Mouse (Mus musculus) midbrain, embryonic 13.5 days (tissue): ENCODE measurements around the gene Vdr. TPM values are rescaled to one million over a fixed set of nuclear protein-coding genes. Genes with fewer than 3 reads are reported as not detected.
A peak's percentile ranks its signal among the peaks of the same experiment; 100 is the strongest.
"Not testable (repeated sequence)": the region's sequence is repeated elsewhere in the genome, so short reads cannot be mapped to it uniquely, and the experiment has no call there.

Source experiments
- ATAC-seq: fragments of 200-750 bp; cut with Nextera tagmentation; 2 replicates; pipeline ENCODE4 v1.8.0; 2017; ENCODE audit warnings: mild to moderate bottlenecking, moderate TSS enrichment, moderate library complexity
- H3K27ac ChIP-seq: fragments of 300-500 bp; sonication (generic); 2 replicates; pipeline ENCODE4 v1.5.1; 2015; ENCODE audit warnings: inconsistent platforms, mild to moderate bottlenecking, moderate library complexity
- H3K27me3 ChIP-seq: fragments of 300-500 bp; sonication (generic); 2 replicates; pipeline ENCODE4 v1.6.1; 2015; ENCODE audit warnings: mild to moderate bottlenecking, inconsistent platforms
- H3K36me3 ChIP-seq: fragments of 300-500 bp; sonication (generic); 2 replicates; pipeline ENCODE4 v1.6.1; 2015; ENCODE audit warnings: mild to moderate bottlenecking, inconsistent platforms
- H3K4me1 ChIP-seq: fragments of 300-500 bp; sonication (generic); replicated peaks from 2 replicates; pipeline ENCODE4 v1.6.1; 2015; ENCODE audit warnings: inconsistent platforms
- H3K4me2 ChIP-seq: fragments of 300-500 bp; sonication (generic); replicated peaks from 2 replicates; pipeline ENCODE4 v1.6.1; 2015; ENCODE audit warnings: moderate library complexity, mild to moderate bottlenecking, inconsistent platforms
- H3K4me3 ChIP-seq: fragments of 300-500 bp; sonication (generic); replicated peaks from 2 replicates; pipeline ENCODE4 v1.5.1; 2015; ENCODE audit warnings: mild to moderate bottlenecking, inconsistent platforms
- H3K9ac ChIP-seq: fragments of 300-500 bp; sonication (generic); replicated peaks from 2 replicates; pipeline ENCODE4 v1.6.1; 2015; ENCODE audit warnings: mild to moderate bottlenecking, inconsistent platforms
- H3K9me3 ChIP-seq: fragments of 300-500 bp; sonication (generic); 2 replicates; pipeline ENCODE4 v1.6.1; 2016; ENCODE audit warnings: mild to moderate bottlenecking, inconsistent platforms
- WGBS: fragments of 180-500 bp; shearing (Covaris S2); methylation state at CpG from one replicate; pipeline ENCODE4 v1.1.7; 2015; 5-methylcytosine and 5-hydroxymethylcytosine counted together
- polyA plus RNA-seq: library from polyadenylated mRNA; unstranded; fragments of >200 nt; fragmentation: Nextera tagmentation; extraction: Ambion mirVana; gene quantifications from 2 replicates; pipeline ENCODE4 v1.2.1, GENCODE M21; 2015

Gene Vdr
- polyA plus RNA-seq, 1 experiment from 2014 or later, result not detected

GRCm38 (mm10) chr15:97872161-97872560 is 38.3 kb downstream of the Vdr start:
- Histone ChIP-seq H3K36me3 (no peaks in the 10 kb centered on the region), H3K9me3 (no peaks in the 10 kb centered on the region), H3K4me1 (no peaks in the 10 kb centered on the region), H3K4me3 (no peak overlapping the region), H3K9ac (no peak overlapping the region), H3K27ac (no peak overlapping the region), H3K27me3 (no peaks in the 10 kb centered on the region), H3K4me2 (no peak overlapping the region)
- WGBS, result 95% methylated on average over 8 of the region's 8 CpGs
- no peak for ATAC-seq

DNA sequence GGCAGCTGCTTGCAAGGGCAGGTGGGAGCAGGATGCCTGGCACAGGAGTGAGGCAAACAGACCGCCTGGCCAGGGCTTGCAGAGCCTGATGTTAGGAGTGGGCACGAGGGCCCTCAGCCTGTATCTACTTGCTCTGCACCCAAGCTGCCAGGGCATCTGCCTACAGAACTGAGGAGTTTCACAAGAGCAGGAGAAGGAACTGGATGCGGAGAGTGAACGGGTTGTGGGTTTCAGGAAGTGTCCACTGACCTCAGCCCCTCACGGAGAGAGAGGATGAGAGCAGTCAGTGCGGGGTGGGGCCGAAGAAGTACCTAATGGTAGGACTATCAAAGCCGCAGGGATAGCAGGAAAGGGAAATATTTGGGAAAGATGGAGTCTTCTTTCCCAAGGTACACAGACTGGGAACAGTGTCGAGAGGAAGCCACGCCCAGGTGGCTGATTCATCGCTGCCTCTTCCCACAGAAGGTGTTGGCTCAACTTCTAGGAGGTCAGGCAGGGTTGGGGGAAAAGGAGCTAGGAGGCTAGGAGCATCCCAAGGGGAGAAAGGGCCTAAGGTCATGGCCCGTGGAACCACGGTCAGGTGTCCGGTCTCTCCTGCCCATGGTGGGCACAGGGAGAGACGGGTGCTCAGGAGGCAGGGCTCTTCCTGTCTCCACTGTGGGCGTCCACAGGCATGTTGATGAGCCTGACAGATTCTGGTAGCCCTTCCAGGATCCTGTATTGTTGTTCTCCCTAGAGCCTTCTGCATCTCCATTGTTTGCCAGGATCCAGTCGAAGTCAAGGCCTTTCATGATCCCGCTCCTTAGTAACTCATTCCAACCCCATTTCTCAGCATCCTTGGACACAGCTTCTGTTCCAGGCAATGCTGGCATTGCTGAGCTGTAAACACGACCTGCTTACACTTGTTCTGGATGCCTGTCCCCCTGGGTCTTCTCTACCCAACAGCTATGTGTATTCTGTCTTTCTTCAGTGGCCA is 39.1 kb downstream of the Vdr start:
- no peak overlapping the region for H3K27ac ChIP-seq
- H3K9ac ChIP-seq, result no peak overlapping the region
- no peaks in the 10 kb centered on the region for H3K4me1 ChIP-seq
- H3K27me3 ChIP-seq, result no peaks in the 10 kb centered on the region
- 88% methylated on average over 19 of the region's 19 CpGs for WGBS
- H3K9me3 ChIP-seq, result no peaks in the 10 kb centered on the region
- H3K36me3 ChIP-seq, result no peaks in the 10 kb centered on the region
- no peak for ATAC-seq
- H3K4me3 ChIP-seq, result no peak overlapping the region
- H3K4me2 ChIP-seq, result no peak overlapping the region

DNA sequence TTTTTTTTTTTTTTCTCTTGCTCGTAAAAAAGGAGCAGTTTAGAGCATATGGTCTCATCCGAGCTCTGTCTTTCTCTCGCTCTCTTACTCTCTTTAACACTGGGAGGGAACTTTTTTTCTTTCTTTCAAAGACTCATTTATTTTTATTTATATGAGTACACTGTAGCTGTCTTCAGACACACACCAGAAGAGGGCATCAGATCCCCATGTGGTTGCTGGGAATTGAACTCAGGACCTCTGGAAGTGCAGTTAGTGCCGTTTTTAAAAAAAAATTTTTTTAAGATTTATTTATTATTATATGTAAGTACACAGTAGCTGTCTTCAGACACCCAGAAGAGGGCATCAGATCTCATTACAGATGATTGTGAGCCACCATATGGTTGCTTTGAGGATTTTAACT is 40.3 kb downstream of the Vdr start:
- WGBS, result 80% methylated on average over 4 of the region's 4 CpGs
- H3K4me1 ChIP-seq, H3K9ac ChIP-seq, ATAC-seq, H3K27me3 ChIP-seq, H3K27ac ChIP-seq, H3K4me2 ChIP-seq, H3K4me3 ChIP-seq, H3K9me3 ChIP-seq, H3K36me3 ChIP-seq: not testable (repeated sequence)

DNA sequence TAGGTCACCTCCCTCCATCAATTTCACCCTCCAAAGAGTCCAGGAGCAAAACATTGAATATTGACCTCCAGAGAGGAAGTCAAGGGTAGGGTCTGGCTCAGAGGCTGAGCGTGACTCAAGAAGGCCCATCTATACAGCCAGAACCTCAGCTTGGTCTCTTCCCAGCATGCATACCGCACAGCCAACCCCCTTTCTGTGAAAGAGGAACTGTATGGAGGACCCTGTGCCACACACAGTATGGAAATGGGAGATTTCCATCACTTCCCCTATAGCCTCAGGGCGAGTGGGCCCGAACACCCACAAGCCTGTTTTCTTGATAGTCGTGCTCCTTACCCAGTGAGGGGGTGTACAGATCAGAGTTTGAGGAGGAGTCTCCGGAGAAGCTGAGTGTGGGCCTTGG is 41.4 kb downstream of the Vdr start:
- no peak overlapping the region for H3K9ac ChIP-seq
- no peak overlapping the region for H3K4me3 ChIP-seq
- no peak overlapping the region for H3K4me2 ChIP-seq
- H3K27me3 ChIP-seq, result no peaks in the 10 kb centered on the region
- H3K27ac ChIP-seq, result no peak overlapping the region
- ATAC-seq, result no peak
- H3K4me1 ChIP-seq, result no peaks in the 10 kb centered on the region
- no peaks in the 10 kb centered on the region for H3K9me3 ChIP-seq
- 91% methylated on average over 6 of the region's 6 CpGs for WGBS
- no peaks in the 10 kb centered on the region for H3K36me3 ChIP-seq

DNA sequence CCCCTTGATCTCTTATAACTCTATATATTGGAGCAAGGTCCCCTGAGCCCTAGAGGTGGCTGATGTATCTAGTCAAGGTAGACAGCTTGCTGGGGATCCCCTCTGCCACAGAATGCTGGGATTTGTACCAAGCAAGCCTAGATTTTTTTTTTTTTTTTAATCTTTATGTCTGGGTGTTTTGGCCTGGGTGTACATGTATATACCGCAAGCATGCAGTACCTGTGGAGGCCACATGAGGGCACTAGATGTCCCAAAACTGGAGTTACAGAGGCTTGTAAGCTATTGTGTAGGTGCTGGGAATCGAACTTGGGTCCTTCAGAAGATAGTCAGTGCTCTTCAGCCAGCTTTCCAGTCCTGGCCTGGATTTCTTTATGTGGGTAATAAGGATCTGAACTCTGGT is 44.4 kb downstream of the Vdr start:
- H3K4me1 ChIP-seq, result peaks cover 12% of the 10 kb centered on the region
- no peak overlapping the region for H3K4me3 ChIP-seq
- no peak overlapping the region for H3K4me2 ChIP-seq
- no peaks in the 10 kb centered on the region for H3K36me3 ChIP-seq
- 91% methylated on average over 2 of the region's 2 CpGs for WGBS
- no peaks in the 10 kb centered on the region for H3K9me3 ChIP-seq
- no peak overlapping the region for H3K9ac ChIP-seq
- ATAC-seq, result no peak
- H3K27ac ChIP-seq, result no peak overlapping the region
- no peaks in the 10 kb centered on the region for H3K27me3 ChIP-seq

- Histone ChIP-seq H3K9me3 (no peaks in the 10 kb centered on the region), H3K4me2 (no peak overlapping the region), H3K4me1 (peaks cover 12% of the 10 kb centered on the region), H3K9ac (no peak overlapping the region), H3K27ac (no peak overlapping the region), H3K4me3 (no peak overlapping the region), H3K36me3 (no peaks in the 10 kb centered on the region), H3K27me3 (no peaks in the 10 kb centered on the region)
- 76% methylated on average over 6 of the region's 6 CpGs for WGBS
- ATAC-seq, result no peak
Measured at GRCm38 (mm10) chr15:97865175-97865574, 45.3 kb downstream of the Vdr start.

DNA sequence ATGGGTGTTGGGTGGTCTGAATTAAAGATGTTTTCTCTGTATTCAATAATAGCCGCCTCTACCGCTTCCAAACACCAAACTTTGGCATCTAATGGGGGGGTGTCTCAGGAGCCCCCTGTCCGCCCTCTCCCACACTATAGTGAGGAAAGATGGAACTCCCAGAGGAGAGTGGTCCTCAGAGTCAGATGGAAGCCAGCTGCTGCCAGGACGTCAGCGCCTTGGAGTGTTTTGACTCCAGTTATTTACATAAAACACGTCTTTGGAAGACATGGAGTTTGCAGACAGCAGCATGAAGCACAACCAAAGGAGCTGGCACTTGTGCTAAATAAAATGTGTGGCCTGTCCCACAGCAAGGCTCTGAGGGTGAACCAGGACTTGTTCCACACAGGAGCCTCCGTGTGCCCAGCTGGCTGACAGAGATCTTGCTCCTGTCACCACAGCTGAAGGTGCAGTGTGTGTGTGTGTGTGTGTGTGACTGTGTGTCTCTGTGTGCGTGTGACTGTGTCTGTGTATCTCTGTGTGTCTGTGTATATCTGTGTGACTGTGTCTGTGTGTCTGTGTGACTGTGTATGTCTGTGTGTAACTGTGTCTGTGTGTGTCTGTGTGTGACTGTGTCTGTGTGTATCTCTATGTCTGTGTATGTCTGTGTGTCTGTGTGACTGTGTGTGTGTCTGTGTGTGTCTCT is 45.9 kb downstream of the Vdr start:
- Histone ChIP-seq H3K27ac (no peak overlapping the region), H3K36me3 (no peaks in the 10 kb centered on the region), H3K4me2 (no peak overlapping the region), H3K27me3 (no peaks in the 10 kb centered on the region), H3K9me3 (no peaks in the 10 kb centered on the region), H3K4me3 (no peak overlapping the region), H3K9ac (no peak overlapping the region), H3K4me1 (peaks cover 12% of the 10 kb centered on the region)
- ATAC-seq, result no peak
- WGBS, result 77% methylated on average over 8 of the region's 8 CpGs

GRCm38 (mm10) chr15:97863494-97863881 is 46.9 kb downstream of the Vdr start:
- Histone ChIP-seq H3K9me3 (no peaks in the 10 kb centered on the region), H3K4me2 (no peak overlapping the region), H3K9ac (no peak overlapping the region), H3K4me3 (no peak overlapping the region), H3K27ac (no peak overlapping the region), H3K27me3 (no peaks in the 10 kb centered on the region), H3K4me1 (peaks cover 12% of the 10 kb centered on the region), H3K36me3 (no peaks in the 10 kb centered on the region)
- 0 out of 2 replicates have a peak, but pooled peaks have one; percentile 37 for ATAC-seq
- 74% methylated on average over 18 of the region's 18 CpGs for WGBS

DNA sequence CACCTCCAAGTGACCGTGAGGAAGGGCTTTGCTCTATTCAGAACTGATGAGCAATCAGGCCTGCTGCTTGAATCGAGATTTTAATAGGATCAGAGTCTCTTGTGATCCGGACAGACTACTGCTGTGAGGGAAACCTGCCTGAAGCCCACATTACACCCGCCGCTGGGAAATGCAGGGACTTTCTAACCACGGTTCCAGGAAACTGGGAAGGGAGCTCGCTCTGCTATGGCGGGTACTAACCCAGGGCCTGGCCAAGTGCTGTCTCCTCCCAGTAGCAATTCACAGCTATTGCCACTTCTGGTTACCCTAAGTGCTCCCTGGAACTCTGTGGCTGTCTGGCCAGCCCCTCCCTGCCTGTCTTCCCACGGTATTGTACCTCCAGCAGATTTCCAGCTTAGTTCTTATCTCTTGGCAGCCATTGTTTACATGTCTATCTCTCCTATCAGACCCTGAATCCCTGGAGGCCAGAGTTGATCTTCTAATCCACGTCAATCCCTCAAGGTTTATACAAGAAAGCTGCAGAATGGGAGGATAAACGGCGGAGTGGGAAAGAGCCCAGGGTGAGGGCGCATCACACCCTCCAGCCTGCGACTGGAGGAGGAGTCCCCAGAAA is 47.4 kb downstream of the Vdr start:
- no peak overlapping the region for H3K4me2 ChIP-seq
- H3K4me3 ChIP-seq, result no peak overlapping the region
- H3K4me1 ChIP-seq, result peaks cover 12% of the 10 kb centered on the region
- H3K27ac ChIP-seq, result no peak overlapping the region
- H3K27me3 ChIP-seq, result no peaks in the 10 kb centered on the region
- H3K9ac ChIP-seq, result no peak overlapping the region
- 0 out of 2 replicates have a peak, but pooled peaks have one; percentile 20 for ATAC-seq
- H3K9me3 ChIP-seq, result no peaks in the 10 kb centered on the region
- no peaks in the 10 kb centered on the region for H3K36me3 ChIP-seq
- WGBS, result 21% methylated on average over 14 of the region's 14 CpGs

GRCm38 (mm10) chr15:97860353-97860752 is 50.1 kb downstream of the Vdr start:
- Histone ChIP-seq H3K9ac (no peak overlapping the region), H3K27me3 (no peaks in the 10 kb centered on the region), H3K36me3 (no peaks in the 10 kb centered on the region), H3K4me1 (peaks cover 12% of the 10 kb centered on the region), H3K27ac (no peak overlapping the region), H3K9me3 (no peaks in the 10 kb centered on the region), H3K4me2 (no peak overlapping the region), H3K4me3 (no peak overlapping the region)
- 86% methylated on average over 3 of the region's 3 CpGs for WGBS
- ATAC-seq, result no peak

- peaks cover 10% of the 10 kb centered on the region for H3K4me1 ChIP-seq
- H3K27me3 ChIP-seq, result no peaks in the 10 kb centered on the region
- no peak overlapping the region for H3K27ac ChIP-seq
- H3K4me3 ChIP-seq, result no peak overlapping the region
- H3K9me3 ChIP-seq, result no peaks in the 10 kb centered on the region
- H3K9ac ChIP-seq, result no peak overlapping the region
- no peak for ATAC-seq
- WGBS, result 80% methylated on average over 4 of the region's 4 CpGs
- no peaks in the 10 kb centered on the region for H3K36me3 ChIP-seq
- H3K4me2 ChIP-seq, result no peak overlapping the region
Measured at GRCm38 (mm10) chr15:97858431-97858830, 52.0 kb downstream of the Vdr start.

GRCm38 (mm10) chr15:97854551-97854950 is 55.9 kb downstream of the Vdr start:
- H3K36me3 ChIP-seq, result no peaks in the 10 kb centered on the region
- no peak overlapping the region for H3K27ac ChIP-seq
- no peaks in the 10 kb centered on the region for H3K27me3 ChIP-seq
- H3K9ac ChIP-seq, result no peak overlapping the region
- 76% methylated on average over 6 of the region's 6 CpGs for WGBS
- H3K4me1 ChIP-seq, result no peaks in the 10 kb centered on the region
- no peaks in the 10 kb centered on the region for H3K9me3 ChIP-seq
- H3K4me3 ChIP-seq, result no peak overlapping the region
- no peak for ATAC-seq
- H3K4me2 ChIP-seq, result no peak overlapping the region
